Mouse (Mus musculus): ENCODE data around the gene Susd4.

GRCm38 (mm10) chr1:182747834-182748233 lies 15.8 kb upstream of the Susd4 start:
- TF ChIP-seq POLR2A (IDR thresholded peaks at IDR 0.05; ENCODE audit: low read depth, low read length) (no peak), CTCF (IDR thresholded peaks at IDR 0.05; ENCODE audit: extremely low read depth, insufficient read depth, insufficient read length, insufficient replicate concordance) (no peak)

Data from spleen, adult 2 months (tissue).